Mouse (Mus musculus) liver, embryonic 14.5 days (tissue): ENCODE results near the gene Cavin2.

ENCODE experiments used
- CTCF ChIP-seq: IDR thresholded peaks from 2 replicates; pipeline ENCODE4 v1.5.1; 2016; ENCODE audit warnings: antibody characterized with exemption, low read depth, control low read depth
- EP300 ChIP-seq: IDR thresholded peaks from 2 replicates; pipeline ENCODE4 v1.6.1; 2016; ENCODE audit warnings: antibody characterized with exemption, low read depth

- TF ChIP-seq CTCF (no peak), EP300 (no peak)
Measured at GRCm38 (mm10) chr1:51288201-51288600, 725 bp upstream of the Cavin2 start.
